Mouse (Mus musculus) midbrain, embryonic 16.5 days (tissue): ENCODE data around the gene Rgcc. TPM values are rescaled to one million over a fixed set of nuclear protein-coding genes. Genes with fewer than 3 reads are reported as not detected.

ENCODE experiments used
- ATAC-seq: fragments of 200-750 bp; cut with Nextera tagmentation; 2 replicates; pipeline ENCODE4 v1.8.0; 2017; ENCODE audit warnings: moderate TSS enrichment
- H3K27ac ChIP-seq: fragments of 300-500 bp; sonication (generic); 2 replicates; pipeline ENCODE4 v1.5.1; 2014; ENCODE audit warnings: mild to moderate bottlenecking, low read length, mixed read lengths
- H3K27me3 ChIP-seq: fragments of 300-500 bp; sonication (generic); 2 replicates; pipeline ENCODE4 v1.6.1; 2014; ENCODE audit warnings: low read depth, low read length, mixed read lengths; ENCODE audit not compliant: control insufficient read depth, insufficient read depth
- H3K36me3 ChIP-seq: fragments of 300-500 bp; sonication (generic); 2 replicates; pipeline ENCODE4 v1.6.1; 2014; ENCODE audit warnings: mild to moderate bottlenecking, low read length, moderate library complexity, mixed read lengths; ENCODE audit not compliant: control insufficient read depth, insufficient read depth
- H3K4me1 ChIP-seq: fragments of 300-500 bp; sonication (generic); 2 replicates; pipeline ENCODE4 v1.6.1; 2014; ENCODE audit warnings: mild to moderate bottlenecking, low read length, mixed read lengths; ENCODE audit not compliant: control insufficient read depth, insufficient read depth
- H3K4me2 ChIP-seq: fragments of 300-500 bp; sonication (generic); 2 replicates; pipeline ENCODE4 v1.6.1; 2014; ENCODE audit warnings: mild to moderate bottlenecking, low read length, mixed read lengths
- H3K4me3 ChIP-seq: fragments of 300-500 bp; sonication (generic); 2 replicates; pipeline ENCODE4 v1.5.1; 2014; ENCODE audit warnings: low read depth, mild to moderate bottlenecking, low read length, moderate library complexity, mixed read lengths
- H3K9ac ChIP-seq: fragments of 300-500 bp; sonication (generic); 2 replicates; pipeline ENCODE4 v1.6.1; 2014; ENCODE audit warnings: low read depth, low read length, mixed read lengths
- H3K9me3 ChIP-seq: fragments of 300-500 bp; sonication (generic); replicated peaks from 2 replicates; pipeline ENCODE4 v1.6.1; 2014; ENCODE audit warnings: mild to moderate bottlenecking, low read length, mixed read lengths; ENCODE audit not compliant: control insufficient read depth, poor library complexity, severe bottlenecking
- WGBS: fragments of 180-500 bp; shearing (Covaris S2); extraction: QIAGEN DNeasy Blood & Tissue Kit; methylation state at CpG from one replicate; pipeline ENCODE4 v1.1.7; 2014; 5-methylcytosine and 5-hydroxymethylcytosine counted together
- polyA plus RNA-seq: library from polyadenylated mRNA; unstranded; fragments of >200 nt; fragmentation: Nextera tagmentation; extraction: Ambion mirVana; gene quantifications from 2 replicates; pipeline ENCODE4 v1.2.1, GENCODE M21; 2015

Gene Rgcc
- polyA plus RNA-seq, 1 experiment from 2014 or later: 36.4 TPM

GRCm38 (mm10) chr14:79265738-79266137, 35.7 kb downstream of the Rgcc start:
- Histone ChIP-seq H3K4me3 (no peak overlapping the region), H3K27me3 (no peaks in the 10 kb centered on the region), H3K4me1 (no peaks in the 10 kb centered on the region), H3K36me3 (no peaks in the 10 kb centered on the region), H3K9ac (no peak overlapping the region), H3K9me3 (no peaks in the 10 kb centered on the region), H3K27ac (no peak overlapping the region), H3K4me2 (no peak overlapping the region)
- WGBS: 93% methylated on average over 6 of the region's 6 CpGs
- no peak for ATAC-seq

GRCm38 (mm10) chr14:79263321-79263720, 38.1 kb downstream of the Rgcc start:
- WGBS: 90% methylated on average over 3 of the region's 3 CpGs

GRCm38 (mm10) chr14:79262677-79263076, 38.8 kb downstream of the Rgcc start:
- Histone ChIP-seq H3K9ac (no peak overlapping the region), H3K4me1 (no peaks in the 10 kb centered on the region), H3K4me3 (no peak overlapping the region), H3K27me3 (no peaks in the 10 kb centered on the region), H3K9me3 (no peaks in the 10 kb centered on the region), H3K4me2 (no peak overlapping the region), H3K27ac (no peak overlapping the region), H3K36me3 (no peaks in the 10 kb centered on the region)
- no peak for ATAC-seq
- WGBS: 80% methylated on average over 4 of the region's 4 CpGs

More at GRCm38 (mm10) chr14:79263321-79263720, 38.1 kb downstream of the Rgcc start:
- no peak overlapping the region for H3K4me3 ChIP-seq
- ATAC-seq: no peak
- no peak overlapping the region for H3K4me2 ChIP-seq
- H3K27ac ChIP-seq: no peak overlapping the region
- H3K27me3 ChIP-seq: no peaks in the 10 kb centered on the region
- no peaks in the 10 kb centered on the region for H3K9me3 ChIP-seq
- H3K9ac ChIP-seq: no peak overlapping the region
- H3K4me1 ChIP-seq: no peaks in the 10 kb centered on the region
- no peaks in the 10 kb centered on the region for H3K36me3 ChIP-seq

GRCm38 (mm10) chr14:79259062-79259779, 42.2 kb downstream of the Rgcc start:
- Histone ChIP-seq H3K9me3 (no peaks in the 10 kb centered on the region), H3K9ac (no peak overlapping the region), H3K4me2 (no peak overlapping the region), H3K4me3 (no peak overlapping the region), H3K27ac (no peak overlapping the region), H3K36me3 (no peaks in the 10 kb centered on the region), H3K27me3 (no peaks in the 10 kb centered on the region), H3K4me1 (no peaks in the 10 kb centered on the region)
- no peak for ATAC-seq
- WGBS: 82% methylated on average over 10 of the region's 10 CpGs

GRCm38 (mm10) chr14:79256656-79257055, 44.8 kb downstream of the Rgcc start:
- Histone ChIP-seq H3K36me3 (no peaks in the 10 kb centered on the region), H3K27ac (no peak overlapping the region), H3K9me3 (no peaks in the 10 kb centered on the region), H3K4me2 (no peak overlapping the region), H3K9ac (no peak overlapping the region), H3K4me1 (no peaks in the 10 kb centered on the region), H3K4me3 (no peak overlapping the region), H3K27me3 (no peaks in the 10 kb centered on the region)
- 85% methylated on average over 5 of the region's 5 CpGs for WGBS
- no peak for ATAC-seq

DNA sequence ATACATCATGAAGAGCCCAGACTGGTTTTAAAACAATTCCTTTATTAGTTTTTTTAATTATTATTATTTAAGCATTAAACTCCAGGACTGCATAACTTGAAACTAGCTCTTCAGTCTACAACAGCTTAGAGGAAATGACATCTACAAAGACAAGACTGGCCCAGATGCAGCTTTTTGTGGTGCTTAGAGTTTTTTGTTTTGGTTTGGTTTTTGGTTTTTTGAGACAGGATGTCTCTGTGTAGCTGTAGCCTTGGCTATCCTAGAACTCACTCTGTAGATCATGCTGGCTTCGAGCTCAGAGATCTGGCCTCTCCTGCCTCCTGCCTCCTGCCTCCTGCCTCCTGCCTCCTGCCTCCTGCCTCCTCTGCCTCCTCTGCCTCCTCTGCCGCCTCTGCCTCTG, 45.7 kb downstream of the Rgcc start:
- no peak overlapping the region for H3K4me3 ChIP-seq
- WGBS: 93% methylated on average over 2 of the region's 2 CpGs
- no peak overlapping the region for H3K9ac ChIP-seq
- H3K4me1 ChIP-seq: no peaks in the 10 kb centered on the region
- H3K27me3 ChIP-seq: no peaks in the 10 kb centered on the region
- H3K27ac ChIP-seq: no peak overlapping the region
- no peaks in the 10 kb centered on the region for H3K36me3 ChIP-seq
- no peak overlapping the region for H3K4me2 ChIP-seq
- ATAC-seq: no peak
- no peaks in the 10 kb centered on the region for H3K9me3 ChIP-seq

DNA sequence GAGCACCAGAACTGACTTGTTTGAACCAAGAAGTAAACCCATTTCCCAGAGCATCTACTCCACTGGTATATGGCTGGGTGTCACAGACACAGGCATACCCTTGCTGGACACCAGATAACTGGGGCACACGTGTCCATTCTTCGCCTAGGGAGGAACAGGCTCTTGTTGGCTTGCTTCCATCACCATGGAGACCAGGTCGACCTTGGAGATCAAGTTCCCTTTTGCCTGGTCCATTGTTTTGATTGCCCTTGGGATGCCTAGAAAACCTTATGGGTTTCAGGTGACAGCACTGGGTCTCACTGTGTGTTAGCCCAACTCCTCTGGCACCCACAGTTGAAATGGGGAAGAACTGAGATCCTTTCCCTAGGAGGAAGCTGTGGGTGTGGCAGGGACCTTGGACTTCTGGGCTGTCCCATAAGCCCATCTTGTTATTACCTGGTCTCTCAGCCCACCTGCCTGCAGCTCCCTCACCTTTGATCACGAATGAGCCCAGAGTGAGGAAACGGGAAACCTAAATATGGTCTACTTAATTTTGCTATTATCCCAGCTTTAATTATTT, 49.6 kb downstream of the Rgcc start:
- Histone ChIP-seq H3K4me1 (no peaks in the 10 kb centered on the region), H3K9ac (no peak overlapping the region), H3K4me3 (no peak overlapping the region), H3K36me3 (no peaks in the 10 kb centered on the region), H3K4me2 (no peak overlapping the region), H3K9me3 (no peaks in the 10 kb centered on the region), H3K27me3 (no peaks in the 10 kb centered on the region), H3K27ac (no peak overlapping the region)
- no peak for ATAC-seq
- 75% methylated on average over 5 of the region's 5 CpGs for WGBS

- peak overlapping the region; percentile 60 for H3K27ac ChIP-seq
- no peaks in the 10 kb centered on the region for H3K9me3 ChIP-seq
- 48% methylated on average over 3 of the region's 3 CpGs for WGBS
- no peak overlapping the region for H3K9ac ChIP-seq
- H3K4me2 ChIP-seq: no peak overlapping the region
- no peak overlapping the region for H3K4me3 ChIP-seq
- H3K4me1 ChIP-seq: 0 out of 2 replicates have a peak, but pooled peaks cover 2% of the 10 kb centered on the region
- no peaks in the 10 kb centered on the region for H3K36me3 ChIP-seq
- peak; percentile 67 for ATAC-seq
- H3K27me3 ChIP-seq: no peaks in the 10 kb centered on the region
Measured at GRCm38 (mm10) chr14:79244571-79244970, 56.9 kb downstream of the Rgcc start.

DNA sequence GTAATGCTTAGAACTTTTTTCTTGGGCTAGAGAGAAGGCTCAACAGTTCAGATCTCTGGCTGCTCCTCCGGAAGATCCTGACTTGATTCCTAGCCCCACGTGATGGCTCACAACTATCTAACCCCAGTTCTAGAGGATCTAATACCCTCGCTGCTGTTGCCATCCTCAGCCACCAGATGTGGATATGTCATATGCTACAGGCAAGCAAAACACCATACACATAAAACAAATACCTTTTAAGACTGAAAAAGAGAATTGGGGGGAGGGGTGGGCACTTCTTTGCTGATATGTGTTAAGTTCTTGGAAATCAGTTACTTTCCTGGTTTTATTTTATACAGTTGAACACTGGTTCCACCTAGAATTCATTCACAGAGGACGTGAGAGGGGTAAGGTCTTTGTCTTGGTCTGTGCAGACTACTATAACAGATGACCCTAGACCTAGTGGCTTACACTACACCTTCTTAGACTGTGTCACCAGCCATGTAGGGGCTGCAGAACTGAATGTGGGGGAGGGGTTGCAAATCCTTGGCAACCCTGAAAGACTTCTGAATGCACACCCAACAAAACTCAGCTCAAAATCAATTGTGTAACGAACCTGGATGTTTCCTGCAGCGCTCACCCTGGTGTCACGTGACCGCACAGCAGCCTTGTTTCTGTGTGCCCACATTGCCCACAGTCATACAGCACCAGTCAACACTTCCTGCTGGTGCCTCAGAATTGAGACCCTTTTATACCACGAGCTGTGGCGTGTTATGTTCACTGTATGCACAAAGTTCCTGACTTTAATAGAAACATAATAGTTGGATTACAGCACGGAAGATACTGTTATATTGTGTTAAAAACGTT, 58.2 kb downstream of the Rgcc start:
- no peak; the same call in 1 of the 2 replicates for ATAC-seq
- Histone ChIP-seq H3K4me3 (no peak overlapping the region), H3K4me1 (0 out of 2 replicates have a peak, but pooled peaks cover 2% of the 10 kb centered on the region), H3K27ac (no peak overlapping the region), H3K36me3 (no peaks in the 10 kb centered on the region), H3K27me3 (no peaks in the 10 kb centered on the region), H3K9me3 (no peaks in the 10 kb centered on the region), H3K9ac (no peak overlapping the region), H3K4me2 (no peak overlapping the region)
- WGBS: 80% methylated on average over 12 of the region's 12 CpGs
